Mouse (Mus musculus) myocyte (in vitro differentiated cells): ENCODE results near the gene Atraid.
"Not testable (repeated sequence)": the region's sequence is repeated elsewhere in the genome, so short reads cannot be mapped to it uniquely, and the experiment has no call there.

Experiments
- CEBPB ChIP-seq: IDR thresholded peaks from 2 replicates; pipeline ENCODE4 v1.6.1; 2011; ENCODE audit warnings: mild to moderate bottlenecking, moderate library complexity; ENCODE audit not compliant: poor library complexity, insufficient read depth, severe bottlenecking
- MAX ChIP-seq: IDR thresholded peaks from one replicate; pipeline ENCODE4 v1.6.1; 2011; ENCODE audit warnings: low read depth, mild to moderate bottlenecking, control low read depth
- MYOD1 ChIP-seq, 3 experiments: IDR thresholded peaks; one replicate each; pipeline ENCODE4 v1.6.1; 2011; ENCODE audit warnings: control low read depth in 2 of 3, low read depth in 2 of 3, mild to moderate bottlenecking in 2 of 3, moderate library complexity in 1 of 3; ENCODE audit not compliant: insufficient read length in 2 of 3, control insufficient read depth in 1 of 3
- POLR2A ChIP-seq: IDR thresholded peaks from one replicate; pipeline ENCODE4 v1.6.1; 2011; ENCODE audit warnings: low read depth, mild to moderate bottlenecking, control low read depth, moderate library complexity; ENCODE audit not compliant: insufficient read length
- POLR2AphosphoS2 ChIP-seq: IDR thresholded peaks from one replicate; pipeline ENCODE4 v1.6.1; 2011; ENCODE audit warnings: low read depth, control low read depth; ENCODE audit not compliant: insufficient read length
- TCF12 ChIP-seq: IDR thresholded peaks from one replicate; pipeline ENCODE4 v1.6.1; 2011; ENCODE audit warnings: mild to moderate bottlenecking, control low read depth; ENCODE audit not compliant: poor library complexity, insufficient read depth, severe bottlenecking

DNA sequence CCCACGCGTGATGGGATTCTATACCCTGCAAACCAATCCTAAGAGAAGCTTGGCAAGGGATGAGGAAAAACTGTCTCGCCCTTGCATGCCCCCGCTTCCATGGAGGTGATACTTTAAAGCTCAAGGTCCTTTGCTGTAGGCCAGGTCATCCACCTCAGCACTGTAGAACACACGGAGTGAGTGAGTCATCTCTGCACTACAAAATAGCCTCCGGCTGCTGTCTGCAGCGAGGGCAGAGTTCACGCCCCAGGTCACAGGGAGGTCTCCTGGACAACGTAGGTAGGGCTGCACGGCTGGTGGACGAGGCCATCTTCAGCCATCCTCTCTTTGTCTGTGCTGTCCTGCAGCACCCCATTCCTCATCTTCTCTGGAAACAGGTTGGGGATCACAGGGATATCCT lies 11.6 kb upstream of the Atraid start:
- TF ChIP-seq MYOD1 (IDR thresholded peaks at IDR 0.05; ENCODE audit: control insufficient read depth in 1 of 3, insufficient read length in 2 of 3, low read depth in 2 of 3); TCF12; POLR2AphosphoS2; POLR2A; MAX; CEBPB: not testable (repeated sequence)
